Mouse (Mus musculus): Measurements from ENCODE around the gene Tcp11l2. TPM values are rescaled to one million over a fixed set of nuclear protein-coding genes. Genes with fewer than 3 reads are reported as not detected.

The Tcp11l2 gene
- 59.9 and 67.7 TPM in 2 replicates for polyA plus RNA-seq (2015; fragmentation: Nextera tagmentation; extraction: Ambion mirVana)

GRCm38 (mm10) chr10:84576395-84577070 is at the start of gene Tcp11l2:
Gene Tcp11l2 (plus strand): TSS chr10:84576626.
- peak within 1 kb of the TSS; percentile 95 for H3K4me2 ChIP-seq
- H3K27ac ChIP-seq (replicated peaks), result peak within 1 kb of the TSS; percentile 94
- peaks cover 12% of the 10 kb centered on the region; the same call in 1 of the 2 replicates for H3K27me3 ChIP-seq
- H3K4me3 ChIP-seq (replicated peaks), result peak within 1 kb of the TSS; percentile 87
- H3K9ac ChIP-seq, result peak within 1 kb of the TSS; percentile 77
- H3K36me3 ChIP-seq (replicated peaks), result no peaks in the 10 kb centered on the region
- H3K9me3 ChIP-seq (replicated peaks), result no peaks in the 10 kb centered on the region
- peaks cover 69% of the 10 kb centered on the region for H3K4me1 ChIP-seq (replicated peaks)
- peak; percentile 95 for ATAC-seq (ENCODE audit: insufficient read depth)
- under 1% methylated on average over 46 of the region's 46 CpGs for whole genome bisulfite sequencing (ENCODE audit: insufficient replicate concordance)

- peaks cover 17% of the 10 kb centered on the region for H3K27me3 ChIP-seq
- no peak overlapping the region for H3K27ac ChIP-seq (replicated peaks)
- no peak overlapping the region for H3K9ac ChIP-seq
- no peak overlapping the region for H3K4me2 ChIP-seq
- H3K36me3 ChIP-seq (replicated peaks), result 0 out of 2 replicates have a peak, but pooled peaks cover 4% of the 10 kb centered on the region
- H3K9me3 ChIP-seq (replicated peaks), result no peaks in the 10 kb centered on the region
- peaks cover 5% of the 10 kb centered on the region; the same call in 1 of the 2 replicates for H3K4me1 ChIP-seq (replicated peaks)
- ATAC-seq (ENCODE audit: insufficient read depth), result no peak
- WGBS (ENCODE audit: insufficient replicate concordance), result 46% methylated on average over 5 of the region's 5 CpGs
- H3K4me3 ChIP-seq (replicated peaks), result no peak overlapping the region
Measured at GRCm38 (mm10) chr10:84527070-84527469, 49.4 kb upstream of the Tcp11l2 start.

- ATAC-seq (ENCODE audit: insufficient read depth), result no peak
- Histone ChIP-seq H3K36me3 (replicated peaks) (0 out of 2 replicates have a peak, but pooled peaks cover 4% of the 10 kb centered on the region), H3K27ac (replicated peaks) (no peak overlapping the region; the same call in 1 of the 2 replicates), H3K9ac (no peak overlapping the region), H3K4me1 (replicated peaks) (peaks cover 6% of the 10 kb centered on the region; the same call in 1 of the 2 replicates), H3K4me3 (replicated peaks) (no peak overlapping the region), H3K4me2 (no peak overlapping the region), H3K27me3 (peaks cover 23% of the 10 kb centered on the region), H3K9me3 (replicated peaks) (no peaks in the 10 kb centered on the region)
- WGBS (ENCODE audit: insufficient replicate concordance), result 70% methylated on average over 12 of the region's 12 CpGs
Measured at GRCm38 (mm10) chr10:84527631-84528030, 48.8 kb upstream of the Tcp11l2 start.

GRCm38 (mm10) chr10:84530388-84530787 is 46.0 kb upstream of the Tcp11l2 start:
- 0 out of 2 replicates have a peak, but pooled peaks cover 4% of the 10 kb centered on the region for H3K36me3 ChIP-seq (replicated peaks)
- H3K4me1 ChIP-seq (replicated peaks), result peaks cover 19% of the 10 kb centered on the region
- no peak overlapping the region for H3K4me2 ChIP-seq
- H3K4me3 ChIP-seq (replicated peaks), result no peak overlapping the region
- no peak overlapping the region for H3K27ac ChIP-seq (replicated peaks)
- no peak for ATAC-seq (ENCODE audit: insufficient read depth)
- WGBS (ENCODE audit: insufficient replicate concordance), result 63% methylated on average over 8 of the region's 8 CpGs
- peaks cover 50% of the 10 kb centered on the region for H3K27me3 ChIP-seq
- H3K9me3 ChIP-seq (replicated peaks), result no peaks in the 10 kb centered on the region
- H3K9ac ChIP-seq, result no peak overlapping the region

GRCm38 (mm10) chr10:84531576-84531975 is 44.9 kb upstream of the Tcp11l2 start:
- Histone ChIP-seq H3K9ac (no peak overlapping the region), H3K4me3 (replicated peaks) (peak overlapping the region; percentile 61), H3K27ac (replicated peaks) (no peak overlapping the region), H3K27me3 (peaks cover 62% of the 10 kb centered on the region), H3K9me3 (replicated peaks) (no peaks in the 10 kb centered on the region), H3K36me3 (replicated peaks) (0 out of 2 replicates have a peak, but pooled peaks cover 4% of the 10 kb centered on the region), H3K4me1 (replicated peaks) (peaks cover 25% of the 10 kb centered on the region), H3K4me2 (peak overlapping the region; percentile 67)
- ATAC-seq (ENCODE audit: insufficient read depth), result no peak
- 61% methylated on average over 4 of the region's 4 CpGs for WGBS (ENCODE audit: insufficient replicate concordance)

- Histone ChIP-seq H3K4me2 (peak overlapping the region; percentile 67), H3K27me3 (peaks cover 70% of the 10 kb centered on the region), H3K4me3 (replicated peaks) (peak overlapping the region; percentile 61), H3K9ac (0 out of 2 replicates have a peak overlapping the region, but pooled peaks have one; percentile 54), H3K4me1 (replicated peaks) (peaks cover 25% of the 10 kb centered on the region), H3K36me3 (replicated peaks) (0 out of 2 replicates have a peak, but pooled peaks cover 4% of the 10 kb centered on the region), H3K27ac (replicated peaks) (no peak overlapping the region), H3K9me3 (replicated peaks) (no peaks in the 10 kb centered on the region)
- WGBS (ENCODE audit: insufficient replicate concordance), result 66% methylated on average over 16 of the region's 16 CpGs
- no peak for ATAC-seq (ENCODE audit: insufficient read depth)
Measured at GRCm38 (mm10) chr10:84532191-84532889, 44.1 kb upstream of the Tcp11l2 start.

GRCm38 (mm10) chr10:84532911-84533882 is 43.2 kb upstream of the Tcp11l2 start:
- 0 out of 2 replicates have a peak, but pooled peaks have one; percentile 14 for ATAC-seq (ENCODE audit: insufficient read depth)
- H3K9ac ChIP-seq, result peak overlapping the region; percentile 54; the same call in 1 of the 2 replicates
- peaks cover 22% of the 10 kb centered on the region for H3K4me1 ChIP-seq (replicated peaks)
- no peaks in the 10 kb centered on the region for H3K36me3 ChIP-seq (replicated peaks)
- no peaks in the 10 kb centered on the region for H3K9me3 ChIP-seq (replicated peaks)
- H3K27me3 ChIP-seq, result peaks cover 76% of the 10 kb centered on the region
- 3% methylated on average over 68 of the region's 72 CpGs for WGBS (ENCODE audit: insufficient replicate concordance)
- H3K4me2 ChIP-seq, result peak overlapping the region; percentile 67
- peak overlapping the region; percentile 61 for H3K4me3 ChIP-seq (replicated peaks)
- peak overlapping the region; percentile 48; the same call in 1 of the 2 replicates for H3K27ac ChIP-seq (replicated peaks)

GRCm38 (mm10) chr10:84533912-84534671 is 42.3 kb upstream of the Tcp11l2 start, which contains the start of gene Ckap4:
Gene Ckap4 (minus strand): TSS chr10:84534062.
- Histone ChIP-seq H3K4me2 (peak within 1 kb of the TSS; percentile 67), H3K9ac (peak within 1 kb of the TSS; percentile 54; the same call in 1 of the 2 replicates), H3K27ac (replicated peaks) (peak within 1 kb of the TSS; percentile 48; the same call in 1 of the 2 replicates), H3K36me3 (replicated peaks) (no peaks in the 10 kb centered on the region), H3K4me1 (replicated peaks) (peaks cover 22% of the 10 kb centered on the region), H3K9me3 (replicated peaks) (no peaks in the 10 kb centered on the region), H3K27me3 (peaks cover 76% of the 10 kb centered on the region), H3K4me3 (replicated peaks) (peak within 1 kb of the TSS; percentile 61)
- WGBS (ENCODE audit: insufficient replicate concordance), result 1% methylated on average over 48 of the region's 64 CpGs
- peak; percentile 59 for ATAC-seq (ENCODE audit: insufficient read depth)

GRCm38 (mm10) chr10:84535458-84535857 is 41.0 kb upstream of the Tcp11l2 start:
- H3K9ac ChIP-seq, result no peak overlapping the region
- H3K4me2 ChIP-seq, result no peak overlapping the region
- 62% methylated on average over 5 of the region's 5 CpGs for WGBS (ENCODE audit: insufficient replicate concordance)
- H3K9me3 ChIP-seq (replicated peaks), result no peaks in the 10 kb centered on the region
- no peak for ATAC-seq (ENCODE audit: insufficient read depth)
- no peaks in the 10 kb centered on the region for H3K36me3 ChIP-seq (replicated peaks)
- no peak overlapping the region for H3K4me3 ChIP-seq (replicated peaks)
- H3K4me1 ChIP-seq (replicated peaks), result peaks cover 22% of the 10 kb centered on the region
- no peak overlapping the region for H3K27ac ChIP-seq (replicated peaks)
- peaks cover 75% of the 10 kb centered on the region for H3K27me3 ChIP-seq

- H3K4me3 ChIP-seq (replicated peaks), result no peak overlapping the region
- peaks cover 22% of the 10 kb centered on the region for H3K4me1 ChIP-seq (replicated peaks)
- WGBS (ENCODE audit: insufficient replicate concordance), result 44% methylated on average over 4 of the region's 4 CpGs
- no peak overlapping the region for H3K4me2 ChIP-seq
- H3K27me3 ChIP-seq, result peaks cover 74% of the 10 kb centered on the region
- no peaks in the 10 kb centered on the region for H3K9me3 ChIP-seq (replicated peaks)
- no peak overlapping the region for H3K9ac ChIP-seq
- H3K36me3 ChIP-seq (replicated peaks), result no peaks in the 10 kb centered on the region
- H3K27ac ChIP-seq (replicated peaks), result no peak overlapping the region
- ATAC-seq (ENCODE audit: insufficient read depth), result no peak
Measured at GRCm38 (mm10) chr10:84535859-84536258, 40.6 kb upstream of the Tcp11l2 start.

All from liver, embryonic 15.5 days (tissue).